Mouse (Mus musculus) liver, adult 2 months (tissue): ENCODE measurements around the gene Amfr.

ENCODE experiments used
- CTCF ChIP-seq: fragments of 200-500 bp; IDR thresholded peaks from 2 replicates; pipeline ENCODE4 v1.5.1; 2011; ENCODE audit warnings: low read depth, low read length, control low read depth
- POLR2A ChIP-seq: fragments of 200-500 bp; IDR thresholded peaks from 2 replicates; pipeline ENCODE4 v1.6.1; 2011; ENCODE audit warnings: low read length, control low read depth; ENCODE audit not compliant: insufficient read depth; ENCODE audit errors: extremely low read depth

DNA sequence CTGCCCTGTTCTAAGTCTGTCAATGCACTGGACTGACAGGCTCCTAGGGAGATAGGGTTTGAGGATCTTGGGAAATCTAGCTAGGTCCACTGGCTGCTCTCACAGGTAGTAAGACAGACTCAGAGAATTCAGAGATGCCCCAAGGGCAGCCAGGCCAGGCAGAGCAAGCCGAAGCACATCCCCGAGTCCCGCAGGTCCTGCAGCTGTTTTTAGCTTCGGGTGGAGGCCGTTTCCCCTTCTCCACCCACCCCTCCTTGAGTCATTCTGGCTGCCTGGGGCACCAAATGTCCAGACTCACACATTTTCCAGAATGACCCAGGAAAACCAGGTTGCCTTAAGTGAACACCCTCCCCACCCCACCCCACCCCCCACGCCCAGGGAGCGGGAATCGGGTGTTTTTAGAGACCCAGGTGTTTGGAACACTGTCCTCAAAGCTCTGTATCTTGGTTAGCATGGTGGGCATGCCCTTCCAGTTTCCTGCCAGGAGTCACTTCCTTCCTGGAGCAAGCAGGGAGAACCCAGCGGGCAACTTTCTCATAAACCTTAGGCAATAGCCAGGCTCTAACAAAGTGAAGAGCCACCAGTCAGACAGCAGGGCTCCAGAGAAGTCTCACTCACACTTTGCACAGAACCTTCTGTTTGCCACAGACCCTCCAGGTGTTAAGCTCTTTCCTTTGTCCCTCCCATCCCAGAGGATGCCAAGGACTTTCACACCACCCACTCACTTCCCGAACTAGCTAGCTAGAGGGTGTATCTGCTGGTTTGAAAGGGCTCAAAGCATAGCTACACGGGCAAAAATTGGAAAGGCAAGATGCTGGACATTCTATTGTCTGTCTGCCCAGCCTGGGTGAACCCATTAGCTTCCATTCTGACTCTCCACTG is 71.9 kb downstream of the Amfr start:
- TF ChIP-seq CTCF (no peak), POLR2A (no peak)
